Mouse (Mus musculus) liver, adult 2 months (tissue): ENCODE data around the gene Foxo6. TPM values are rescaled to one million over a fixed set of nuclear protein-coding genes. Genes with fewer than 3 reads are reported as not detected.
A peak's percentile ranks its signal among the peaks of the same experiment; 100 is the strongest.

Experiments
- DNase-seq: peaks from one replicate; pipeline ENCODE4 v3.0.0-alpha.2; 2011; ENCODE audit warnings: low read depth, low spot score; ENCODE audit errors: extremely low read depth
- H3K27ac ChIP-seq: fragments of 200-500 bp; replicated peaks from 2 replicates; pipeline ENCODE4 v1.5.1; 2012; ENCODE audit warnings: low read depth, mild to moderate bottlenecking, control low read depth, inconsistent platforms, low read length; ENCODE audit not compliant: insufficient read depth
- H3K27me3 ChIP-seq: fragments of 200-500 bp; 2 replicates; pipeline ENCODE4 v1.6.1; 2012; ENCODE audit warnings: mild to moderate bottlenecking, moderate library complexity, low read length, inconsistent platforms; ENCODE audit not compliant: control insufficient read depth, insufficient read depth
- H3K36me3 ChIP-seq: fragments of 200-500 bp; 2 replicates; pipeline ENCODE4 v1.6.1; 2012; ENCODE audit warnings: low read length, inconsistent platforms; ENCODE audit not compliant: control insufficient read depth, insufficient read depth
- H3K4me1 ChIP-seq: fragments of 200-500 bp; 2 replicates; pipeline ENCODE4 v1.6.1; 2011; ENCODE audit warnings: low read length; ENCODE audit not compliant: control insufficient read depth, insufficient read depth
- H3K4me3 ChIP-seq: fragments of 200-500 bp; 2 replicates; pipeline ENCODE4 v1.5.1; 2011; ENCODE audit warnings: low read depth, mild to moderate bottlenecking, control low read depth, low read length, moderate library complexity; ENCODE audit not compliant: insufficient read depth
- H3K79me2 ChIP-seq: fragments of 200-500 bp; 2 replicates; pipeline ENCODE4 v1.6.1; 2012; ENCODE audit warnings: inconsistent platforms, mild to moderate bottlenecking, low read length, moderate library complexity; ENCODE audit not compliant: control insufficient read depth, insufficient read depth
- H3K9ac ChIP-seq: fragments of 200-500 bp; 2 replicates; pipeline ENCODE4 v1.6.1; 2012; ENCODE audit warnings: low read depth, mild to moderate bottlenecking, control low read depth, inconsistent platforms, low read length
- CTCF ChIP-seq: fragments of 200-500 bp; IDR thresholded peaks from 2 replicates; pipeline ENCODE4 v1.5.1; 2011; ENCODE audit warnings: low read depth, low read length, control low read depth
- POLR2A ChIP-seq: fragments of 200-500 bp; IDR thresholded peaks from 2 replicates; pipeline ENCODE4 v1.6.1; 2011; ENCODE audit warnings: low read length, control low read depth; ENCODE audit not compliant: insufficient read depth; ENCODE audit errors: extremely low read depth
- WGBS: fragments of 180-500 bp; shearing (Covaris S2); methylation state at CpG from one replicate; pipeline ENCODE4 v1.1.7; 2018; 5-methylcytosine and 5-hydroxymethylcytosine counted together
- polyA plus RNA-seq: library from polyadenylated mRNA; depleted of rRNA; stranded (reverse); fragments of >200 nt; gene quantifications from 2 replicates; pipeline ENCODE4 v1.2.3, GENCODE M21; 2012
- total RNA-seq: library from RNA; depleted of rRNA; stranded (reverse); fragments of >200 nt; gene quantifications from 2 replicates; pipeline ENCODE4 v1.2.3, GENCODE M21; 2014

Foxo6 gene
- total and polyA plus RNA-seq, 2 experiments, result 0.07 TPM; not detected in 1

- H3K36me3 ChIP-seq, result no peaks in the 10 kb centered on the region
- H3K27me3 ChIP-seq, result no peaks in the 10 kb centered on the region; the same call in 1 of the 2 replicates
- H3K27ac ChIP-seq, result no peak overlapping the region
- H3K9ac ChIP-seq, result no peak overlapping the region
- H3K79me2 ChIP-seq, result no peaks in the 10 kb centered on the region
- WGBS, result 90% methylated on average over 2 of the region's 2 CpGs
- H3K4me3 ChIP-seq, result no peak overlapping the region
- no peak for TF ChIP-seq CTCF
- TF ChIP-seq POLR2A, result no peak
- DNase-seq, result no peak
- no peaks in the 10 kb centered on the region for H3K4me1 ChIP-seq
Observed at GRCm38 (mm10) chr4:120331541-120331940, 44.4 kb upstream of the Foxo6 start.

GRCm38 (mm10) chr4:120325748-120326147, 38.6 kb upstream of the Foxo6 start:
- WGBS, result 75% methylated on average over 4 of the region's 4 CpGs
- no peak for DNase-seq
- TF ChIP-seq POLR2A (no peak), CTCF (no peak)

GRCm38 (mm10) chr4:120325051-120325450, 37.9 kb upstream of the Foxo6 start:
- no peak overlapping the region for H3K4me3 ChIP-seq
- no peak for DNase-seq
- H3K4me1 ChIP-seq, result no peaks in the 10 kb centered on the region
- H3K36me3 ChIP-seq, result no peaks in the 10 kb centered on the region
- TF ChIP-seq POLR2A (no peak), CTCF (no peak)
- no peaks in the 10 kb centered on the region for H3K27me3 ChIP-seq
- no peak overlapping the region for H3K9ac ChIP-seq
- H3K27ac ChIP-seq, result no peak overlapping the region
- WGBS, result 85% methylated on average over 6 of the region's 6 CpGs
- no peaks in the 10 kb centered on the region for H3K79me2 ChIP-seq

More at GRCm38 (mm10) chr4:120325748-120326147, 38.6 kb upstream of the Foxo6 start:
- Histone ChIP-seq H3K36me3 (no peaks in the 10 kb centered on the region), H3K27me3 (no peaks in the 10 kb centered on the region), H3K4me3 (no peak overlapping the region), H3K4me1 (no peaks in the 10 kb centered on the region), H3K27ac (no peak overlapping the region), H3K79me2 (no peaks in the 10 kb centered on the region), H3K9ac (no peak overlapping the region)

- Histone ChIP-seq H3K27me3 (no peaks in the 10 kb centered on the region), H3K4me1 (no peaks in the 10 kb centered on the region), H3K27ac (no peak overlapping the region), H3K36me3 (no peaks in the 10 kb centered on the region), H3K79me2 (no peaks in the 10 kb centered on the region), H3K4me3 (no peak overlapping the region), H3K9ac (no peak overlapping the region)
- DNase-seq, result no peak
- TF ChIP-seq POLR2A (no peak), CTCF (no peak)
- WGBS, result 93% methylated on average over 1 of the region's 1 CpGs
Observed at GRCm38 (mm10) chr4:120323858-120324257, 36.7 kb upstream of the Foxo6 start.

- Histone ChIP-seq H3K9ac (no peak overlapping the region), H3K36me3 (no peaks in the 10 kb centered on the region), H3K79me2 (no peaks in the 10 kb centered on the region), H3K27me3 (no peaks in the 10 kb centered on the region), H3K4me1 (no peaks in the 10 kb centered on the region), H3K4me3 (no peak overlapping the region), H3K27ac (no peak overlapping the region)
- peak; percentile 28 for DNase-seq
- 22% methylated on average over 6 of the region's 6 CpGs for WGBS
- TF ChIP-seq POLR2A (no peak), CTCF (peak; percentile 60)
Observed at GRCm38 (mm10) chr4:120323198-120323597, 36.0 kb upstream of the Foxo6 start.

- H3K27ac ChIP-seq, result no peak overlapping the region
- no peak overlapping the region for H3K9ac ChIP-seq
- no peak for TF ChIP-seq POLR2A
- no peak for TF ChIP-seq CTCF
- H3K36me3 ChIP-seq, result no peaks in the 10 kb centered on the region
- 58% methylated on average over 2 of the region's 2 CpGs for WGBS
- no peaks in the 10 kb centered on the region for H3K27me3 ChIP-seq
- H3K4me3 ChIP-seq, result no peak overlapping the region
- DNase-seq, result no peak
- no peaks in the 10 kb centered on the region for H3K4me1 ChIP-seq
- no peaks in the 10 kb centered on the region for H3K79me2 ChIP-seq
Observed at GRCm38 (mm10) chr4:120317541-120317940, 30.4 kb upstream of the Foxo6 start.
